Comparison of ENCODE assay signal across 14 mouse cellular contexts in genomic region chr6:86052556-86052955, GRCm38 (mm10). TPM values are rescaled to one million over a fixed set of nuclear protein-coding genes. Genes with fewer than 3 reads are reported as not detected.
DNase-seq lines count a peak whose midpoint lies in the region; ATAC-seq and TF ChIP-seq lines count a peak whose summit lies in the region.
"Had no signal": no experiment of that assay in that cellular context is flagged by ENCODE, and none has a peak within 500 bp of the region (broad histone marks: within the 10 kb centered on the region; RNA-seq: fewer than 3 reads in every experiment).

No protein-coding gene starts in this region.

- H3K79me2 ChIP-seq in C2C12 (ENCODE audit: control insufficient read depth, insufficient read depth): no peaks in the 10 kb centered on the region

- H3K36me3 ChIP-seq in C2C12 (ENCODE audit: control insufficient read depth, insufficient read depth): no peaks in the 10 kb centered on the region
- no peaks in the 10 kb centered on the region for H3K36me3 ChIP-seq in embryonic facial prominence, embryonic 14.5 days (ENCODE audit: control insufficient read depth, insufficient read depth, low read length)
- no peaks in the 10 kb centered on the region for H3K36me3 ChIP-seq in hindbrain, embryonic 13.5 days
- H3K36me3 ChIP-seq in midbrain, embryonic 15.5 days (replicated peaks): no peaks in the 10 kb centered on the region
- no peaks in the 10 kb centered on the region for H3K36me3 ChIP-seq in liver, postnatal 0 days (replicated peaks; ENCODE audit: insufficient read depth, low read length)
- H3K36me3 ChIP-seq: embryonic facial prominence, embryonic 15.5 days; heart, embryonic 13.5 days; liver, embryonic 12.5 days had no signal

- no peaks in the 10 kb centered on the region for H3K27me3 ChIP-seq in C2C12 (ENCODE audit: control insufficient read depth, insufficient read depth, insufficient read length)
- H3K27me3 ChIP-seq in embryonic facial prominence, embryonic 14.5 days (replicated peaks; ENCODE audit: control insufficient read depth, insufficient read depth, low read length): no peaks in the 10 kb centered on the region
- H3K27me3 ChIP-seq in hindbrain, embryonic 13.5 days: no peaks in the 10 kb centered on the region
- no peaks in the 10 kb centered on the region for H3K27me3 ChIP-seq in midbrain, embryonic 15.5 days (replicated peaks)
- no peaks in the 10 kb centered on the region for H3K27me3 ChIP-seq in liver, postnatal 0 days (ENCODE audit: insufficient read depth, low read length)
- H3K27me3 ChIP-seq: CH12.LX; embryonic facial prominence, embryonic 15.5 days; heart, embryonic 13.5 days had no signal

- 0 out of 2 replicates have a peak, but pooled peaks have one; percentile 28 for ATAC-seq in embryonic facial prominence, embryonic 14.5 days (ENCODE audit: low read depth)
- ATAC-seq in hindbrain, embryonic 13.5 days (ENCODE audit: low FRiP score): peak; percentile 36; the same call in 1 of the 2 replicates
- ATAC-seq in midbrain, embryonic 15.5 days (replicated peaks): peak; percentile 27
- ATAC-seq in liver, postnatal 0 days: no peak

- no peaks in the 10 kb centered on the region for H3K79me3 ChIP-seq in C2C12 (ENCODE audit: low read depth)

- WGBS in embryonic facial prominence, embryonic 14.5 days: 58% methylated on average over 4 of the region's 4 CpGs
- 16% methylated on average over 4 of the region's 4 CpGs for WGBS in hindbrain, embryonic 13.5 days
- 12% methylated on average over 4 of the region's 4 CpGs for WGBS in midbrain, embryonic 15.5 days
- WGBS in liver, postnatal 0 days (ENCODE audit: insufficient replicate concordance): 55% methylated on average over 4 of the region's 4 CpGs

- DNase-seq in embryonic facial prominence, embryonic 14.5 days (ENCODE audit: low spot score): no peak
- DNase-seq in liver, postnatal 0 days: no peak
- DNase-seq in right cerebral cortex, postnatal 10 days (ENCODE audit: low spot score in 2 of 2): no peak
- no peak for DNase-seq in ovary, postnatal 10 days (ENCODE audit: low spot score)
- no peak for DNase-seq in cerebellum, postnatal 4 days (ENCODE audit: low spot score in 2 of 2)
- DNase-seq: adrenal gland, adult 8-10 months had no signal

- H3K4me1 ChIP-seq in embryonic facial prominence, embryonic 14.5 days (ENCODE audit: control insufficient read depth, insufficient read depth, low read length): no peaks in the 10 kb centered on the region
- H3K4me1 ChIP-seq in hindbrain, embryonic 13.5 days (replicated peaks): peaks cover 87% of the 10 kb centered on the region
- peaks cover 70% of the 10 kb centered on the region for H3K4me1 ChIP-seq in midbrain, embryonic 15.5 days
- no peaks in the 10 kb centered on the region; the same call in 1 of the 2 replicates for H3K4me1 ChIP-seq in liver, postnatal 0 days (ENCODE audit: insufficient read depth)
- H3K4me1 ChIP-seq: embryonic facial prominence, embryonic 15.5 days had no signal

- no peak overlapping the region for H3K4me2 ChIP-seq in embryonic facial prominence, embryonic 14.5 days (ENCODE audit: low read depth, low read length)
- H3K4me2 ChIP-seq in hindbrain, embryonic 13.5 days: peak overlapping the region; percentile 43
- H3K4me2 ChIP-seq in midbrain, embryonic 15.5 days: peak overlapping the region; percentile 47
- H3K4me2 ChIP-seq in liver, postnatal 0 days (ENCODE audit: low read depth, low read length): no peak overlapping the region
- H3K4me2 ChIP-seq: embryonic facial prominence, embryonic 15.5 days; liver, embryonic 12.5 days had no signal

- H3K9ac ChIP-seq in embryonic facial prominence, embryonic 14.5 days (ENCODE audit: low read depth, low read length): no peak overlapping the region
- H3K9ac ChIP-seq in hindbrain, embryonic 13.5 days: peak overlapping the region; percentile 36
- peak overlapping the region; percentile 29 for H3K9ac ChIP-seq in midbrain, embryonic 15.5 days
- no peak overlapping the region for H3K9ac ChIP-seq in liver, postnatal 0 days (replicated peaks)
- H3K9ac ChIP-seq: embryonic facial prominence, embryonic 15.5 days; heart, embryonic 13.5 days; liver, embryonic 12.5 days had no signal

- H3K27ac ChIP-seq in embryonic facial prominence, embryonic 14.5 days (replicated peaks; ENCODE audit: low read depth, low read length): no peak overlapping the region; the same call in 1 of the 2 replicates
- peak overlapping the region; percentile 99 for H3K27ac ChIP-seq in hindbrain, embryonic 13.5 days
- H3K27ac ChIP-seq in midbrain, embryonic 15.5 days: peak overlapping the region; percentile 97
- H3K27ac ChIP-seq in liver, postnatal 0 days (ENCODE audit: low read depth): no peak overlapping the region
- H3K27ac ChIP-seq: embryonic facial prominence, embryonic 15.5 days; heart, embryonic 13.5 days had no signal

- no peak for TF ChIP-seq EP300 in liver, postnatal 0 days (IDR thresholded peaks at IDR 0.05; ENCODE audit: low read depth)

- H3ac ChIP-seq in C2C12 (ENCODE audit: control insufficient read depth, insufficient read length, low read depth): peak overlapping the region; percentile 18

- no peak overlapping the region for H3K4me3 ChIP-seq in C2C12 (ENCODE audit: insufficient read depth, poor library complexity, severe bottlenecking)
- no peak overlapping the region for H3K4me3 ChIP-seq in embryonic facial prominence, embryonic 14.5 days (ENCODE audit: low read depth, low read length)
- H3K4me3 ChIP-seq in hindbrain, embryonic 13.5 days: peak overlapping the region; percentile 11; the same call in 1 of the 2 replicates
- H3K4me3 ChIP-seq in midbrain, embryonic 15.5 days: 0 out of 2 replicates have a peak overlapping the region, but pooled peaks have one; percentile 14
- no peak overlapping the region for H3K4me3 ChIP-seq in liver, postnatal 0 days (ENCODE audit: low read depth, low read length)
- H3K4me3 ChIP-seq: embryonic facial prominence, embryonic 15.5 days; heart, embryonic 13.5 days; liver, embryonic 12.5 days; myocyte had no signal

- H3K9me3 ChIP-seq in embryonic facial prominence, embryonic 14.5 days (ENCODE audit: control insufficient read depth, low read length): no peaks in the 10 kb centered on the region
- no peaks in the 10 kb centered on the region for H3K9me3 ChIP-seq in hindbrain, embryonic 13.5 days
- no peaks in the 10 kb centered on the region for H3K9me3 ChIP-seq in midbrain, embryonic 15.5 days
- no peaks in the 10 kb centered on the region for H3K9me3 ChIP-seq in liver, postnatal 0 days (ENCODE audit: low read length)
- H3K9me3 ChIP-seq: embryonic facial prominence, embryonic 15.5 days; heart, embryonic 13.5 days; liver, embryonic 12.5 days had no signal

- no peak for TF ChIP-seq CTCF in C2C12 (IDR thresholded peaks at IDR 0.05; ENCODE audit: control insufficient read depth, insufficient read depth, insufficient read length)
- TF ChIP-seq CTCF in liver, postnatal 0 days (IDR thresholded peaks at IDR 0.05; ENCODE audit: low read depth): no peak

TF ChIP-seq in C2C12, 6 proteins besides CTCF, POLR2A, EP300 and RAD21:
- peak; percentile 31 for TF ChIP-seq MYOD1 (IDR thresholded peaks at IDR 0.05; ENCODE audit: control insufficient read depth, insufficient read length, low read depth)
- TF ChIP-seq FOSL1 (IDR thresholded peaks at IDR 0.05; ENCODE audit: insufficient read depth, low read length, poor library complexity, severe bottlenecking): no peak

RNA-seq across cellular contexts. Expression of gene Add2, which starts 24.1 kb away (rescaled TPM):
- polyA plus RNA-seq in C2C12 (2012; fragmentation: generic; extraction: Trizol): 6.7 TPM
- polyA plus RNA-seq in embryonic facial prominence, embryonic 14.5 days (2014; fragmentation: Nextera tagmentation; extraction: Ambion mirVana): 6.7 and 7.6 TPM in 2 replicates
- 173 and 185 TPM in 2 replicates for polyA plus RNA-seq in hindbrain, embryonic 13.5 days (2015; fragmentation: Nextera tagmentation; extraction: Ambion mirVana)
- 206 and 209 TPM in 2 replicates for polyA plus RNA-seq in midbrain, embryonic 15.5 days (2015; fragmentation: Nextera tagmentation; extraction: Ambion mirVana)
- polyA plus RNA-seq in liver, postnatal 0 days (2015; fragmentation: Nextera tagmentation; extraction: Ambion mirVana): 22.0 and 28.1 TPM in 2 replicates

RNA-seq across cellular contexts. Expression of gene Figla, which starts 36.6 kb away (rescaled TPM):
- 0.05 TPM for polyA plus RNA-seq in C2C12 (2012; fragmentation: generic; extraction: Trizol)
- polyA plus RNA-seq in embryonic facial prominence, embryonic 14.5 days (2014; fragmentation: Nextera tagmentation; extraction: Ambion mirVana): not detected in 2 replicates
- not detected in 2 replicates for polyA plus RNA-seq in hindbrain, embryonic 13.5 days (2015; fragmentation: Nextera tagmentation; extraction: Ambion mirVana)
- polyA plus RNA-seq in midbrain, embryonic 15.5 days (2015; fragmentation: Nextera tagmentation; extraction: Ambion mirVana): not detected in 2 replicates
- polyA plus RNA-seq in liver, postnatal 0 days (2015; fragmentation: Nextera tagmentation; extraction: Ambion mirVana): not detected in 2 replicates
- polyA plus RNA-seq: embryonic facial prominence, embryonic 15.5 days; heart, embryonic 13.5 days; liver, embryonic 12.5 days; myocyte had no signal

Comparison
In these comparisons a context has a peak if more than half of its experiments do, and no peak if none do; other contexts are left out.
1. H3K4me3 ChIP-seq: peak in hindbrain, embryonic 13.5 days (single experiment) and midbrain, embryonic 15.5 days (single experiment); none in C2C12 (single experiment), embryonic facial prominence, embryonic 14.5 days (single experiment) and liver, postnatal 0 days (single experiment).
2. H3K27ac ChIP-seq: peak in hindbrain, embryonic 13.5 days (single experiment) and midbrain, embryonic 15.5 days (single experiment); none in embryonic facial prominence, embryonic 14.5 days (single experiment) and liver, postnatal 0 days (single experiment).
3. H3K4me2 ChIP-seq: peak in hindbrain, embryonic 13.5 days (single experiment) and midbrain, embryonic 15.5 days (single experiment); none in embryonic facial prominence, embryonic 14.5 days (single experiment) and liver, postnatal 0 days (single experiment).
4. H3K9ac ChIP-seq: peak in hindbrain, embryonic 13.5 days (single experiment) and midbrain, embryonic 15.5 days (single experiment); none in embryonic facial prominence, embryonic 14.5 days (single experiment) and liver, postnatal 0 days (single experiment).